Mouse (Mus musculus) lung, postnatal 36 days (tissue): Measurements from ENCODE around the gene Eef1g.
"Not testable (repeated sequence)": the region's sequence is repeated elsewhere in the genome, so short reads cannot be mapped to it uniquely, and the experiment has no call there.

Source experiments
- DNase-seq: peaks from one replicate; pipeline ENCODE4 v3.0.0; 2022; ENCODE audit warnings: mixed read lengths

The Eef1g gene

GRCm38 (mm10) chr19:8987816-8988215 lies 21.0 kb downstream of the Eef1g start:
- DNase-seq, result peak; percentile 54

- no peak for DNase-seq
Observed at GRCm38 (mm10) chr19:8988346-8989065, 21.7 kb downstream of the Eef1g start.

- DNase-seq, result peak; percentile 88
Observed at GRCm38 (mm10) chr19:8989066-8989566, 22.3 kb downstream of the Eef1g start, which contains the start of gene Ahnak. TSS of gene Ahnak (plus strand) at chr19:8989284.

- DNase-seq, result peak; percentile 94
Observed at GRCm38 (mm10) chr19:8989567-8990431, 23.0 kb downstream of the Eef1g start.

- peak; percentile 70 for DNase-seq
Observed at GRCm38 (mm10) chr19:8990432-8991102, 23.7 kb downstream of the Eef1g start.

- DNase-seq, result peak; percentile 49
Observed at GRCm38 (mm10) chr19:8991245-8991870, 24.5 kb downstream of the Eef1g start.

GRCm38 (mm10) chr19:8991871-8992735 lies 25.3 kb downstream of the Eef1g start:
- peak; percentile 70 for DNase-seq

GRCm38 (mm10) chr19:8992769-8993624 lies 26.2 kb downstream of the Eef1g start:
- peak; percentile 95 for DNase-seq

- no peak for DNase-seq
Observed at GRCm38 (mm10) chr19:8993625-8993912, 26.7 kb downstream of the Eef1g start.

- no peak for DNase-seq
Observed at GRCm38 (mm10) chr19:8994813-8995607, 28.2 kb downstream of the Eef1g start.

GRCm38 (mm10) chr19:8996601-8997000 lies 29.8 kb downstream of the Eef1g start:
- no peak for DNase-seq

- peak; percentile 97 for DNase-seq
Observed at GRCm38 (mm10) chr19:8997546-8997945, 30.7 kb downstream of the Eef1g start.

- DNase-seq, result no peak
Observed at GRCm38 (mm10) chr19:8998546-8998945, 31.7 kb downstream of the Eef1g start.

GRCm38 (mm10) chr19:8999223-8999622 lies 32.4 kb downstream of the Eef1g start:
- DNase-seq, result peak; percentile 35

GRCm38 (mm10) chr19:9006915-9007314 lies 40.1 kb downstream of the Eef1g start:
- DNase-seq, result not testable (repeated sequence)

GRCm38 (mm10) chr19:9019298-9019697 lies 52.5 kb downstream of the Eef1g start:
- peak; percentile 61 for DNase-seq

GRCm38 (mm10) chr19:9023021-9023778 lies 56.4 kb downstream of the Eef1g start:
- peak; percentile 67 for DNase-seq

GRCm38 (mm10) chr19:9025562-9026257 lies 58.9 kb downstream of the Eef1g start:
- no peak for DNase-seq
